Mouse (Mus musculus): ENCODE results near the gene Atrnl1.
A peak's percentile ranks its signal among the peaks of the same experiment; 100 is the strongest.
"Not testable (repeated sequence)": the region's sequence is repeated elsewhere in the genome, so short reads cannot be mapped to it uniquely, and the experiment has no call there.

The Atrnl1 gene

DNA sequence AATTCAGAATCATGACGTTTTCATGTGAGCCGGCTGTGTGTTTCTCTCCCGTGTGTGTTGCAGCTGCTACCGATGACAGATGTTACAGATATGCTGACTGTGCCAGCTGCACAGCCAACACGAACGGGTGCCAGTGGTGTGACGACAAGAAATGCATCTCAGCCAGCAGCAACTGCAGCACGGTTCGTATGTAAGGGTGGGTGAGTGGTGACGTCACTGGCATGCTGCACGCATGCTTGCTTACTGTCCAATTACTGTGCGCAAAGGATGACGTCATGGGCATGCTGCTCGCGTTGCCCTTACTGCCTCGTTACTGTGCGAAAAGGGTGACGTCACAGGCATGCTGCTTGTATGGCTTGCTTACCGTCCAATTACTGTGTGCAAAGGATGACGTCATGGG lies 75.8 kb downstream of the Atrnl1 start:
- DNase-seq (ENCODE audit: low spot score in 2 of 2): no peak

- DNase-seq (ENCODE audit: low spot score in 2 of 2): no peak
Measured at GRCm38 (mm10) chr19:57692566-57692965, 81.7 kb downstream of the Atrnl1 start.

- not testable (repeated sequence) for DNase-seq (ENCODE audit: low spot score in 2 of 2)
Measured at GRCm38 (mm10) chr19:57696781-57697180, 85.9 kb downstream of the Atrnl1 start.

- no peak for DNase-seq (ENCODE audit: low spot score in 2 of 2)
Measured at GRCm38 (mm10) chr19:57713138-57713537, 102.3 kb downstream of the Atrnl1 start.

GRCm38 (mm10) chr19:57724920-57725319 lies 114.1 kb downstream of the Atrnl1 start:
- DNase-seq (ENCODE audit: low spot score in 2 of 2): peak; percentile 11 to 42

GRCm38 (mm10) chr19:57725326-57725725 lies 114.5 kb downstream of the Atrnl1 start:
- DNase-seq (ENCODE audit: low spot score in 2 of 2): no peak

- DNase-seq (ENCODE audit: low spot score in 2 of 2): no peak
Measured at GRCm38 (mm10) chr19:57727009-57727408, 116.2 kb downstream of the Atrnl1 start.

DNA sequence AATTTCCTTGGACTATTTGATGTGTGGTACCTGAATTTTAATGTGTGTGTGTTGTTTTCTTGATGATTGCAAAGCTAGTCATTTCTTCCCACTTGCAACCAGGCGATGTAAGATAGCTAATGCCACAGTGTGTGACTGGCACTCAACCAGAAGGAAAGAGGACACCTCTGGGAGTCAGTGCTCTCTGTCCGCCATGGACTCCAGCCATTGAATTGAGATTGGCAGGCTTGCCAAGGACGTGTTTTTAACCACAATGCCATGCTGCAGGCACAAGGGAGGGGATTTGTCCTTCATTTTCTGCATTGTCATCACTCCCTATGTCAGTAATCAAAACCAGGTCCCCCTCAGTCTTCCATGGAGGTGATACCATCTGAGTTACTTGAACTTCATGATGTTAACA lies 126.6 kb downstream of the Atrnl1 start:
- DNase-seq (ENCODE audit: low spot score in 2 of 2): no peak

- no peak for DNase-seq (ENCODE audit: low spot score in 2 of 2)
Measured at GRCm38 (mm10) chr19:57745579-57745978, 134.7 kb downstream of the Atrnl1 start.

DNA sequence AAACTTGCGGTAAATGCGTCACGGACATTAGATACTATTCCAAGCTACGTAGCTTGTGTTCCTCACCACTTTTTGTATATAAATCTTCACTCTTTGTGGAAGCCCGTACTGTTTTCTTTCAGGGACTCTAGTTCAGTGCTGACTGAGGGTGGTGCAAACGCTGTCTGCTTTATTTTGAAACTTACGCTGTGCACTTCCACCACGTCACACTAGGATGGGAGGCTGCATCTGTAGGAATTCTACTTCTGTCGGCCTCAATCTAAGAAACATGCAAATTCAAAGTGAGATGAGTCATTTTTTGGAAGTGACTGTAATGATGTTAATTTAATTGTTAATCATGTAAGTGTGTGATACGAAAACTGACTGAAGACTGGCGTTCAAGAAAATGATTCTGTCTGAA lies 135.7 kb downstream of the Atrnl1 start:
- DNase-seq (ENCODE audit: low spot score in 2 of 2): no peak

DNA sequence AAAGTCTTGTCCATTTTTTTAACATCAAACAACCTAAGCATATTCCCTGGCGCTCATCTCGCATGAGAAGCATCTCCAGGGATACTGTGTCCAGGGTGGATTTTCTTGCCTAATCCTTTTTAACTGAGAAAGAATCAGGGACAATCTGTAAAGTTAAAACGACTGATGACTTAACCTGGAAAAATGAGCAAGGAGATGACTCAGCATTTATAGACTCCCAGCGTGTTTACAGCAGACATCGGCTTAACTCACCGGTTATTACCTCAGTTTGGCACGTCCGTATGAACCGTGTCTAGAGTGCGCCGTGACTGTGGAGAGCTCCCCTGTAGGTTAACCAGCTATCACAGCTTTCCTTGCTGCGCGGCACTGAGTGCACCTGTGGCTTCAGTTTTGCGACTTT lies 141.4 kb downstream of the Atrnl1 start:
- DNase-seq (ENCODE audit: low spot score in 2 of 2): no peak

DNA sequence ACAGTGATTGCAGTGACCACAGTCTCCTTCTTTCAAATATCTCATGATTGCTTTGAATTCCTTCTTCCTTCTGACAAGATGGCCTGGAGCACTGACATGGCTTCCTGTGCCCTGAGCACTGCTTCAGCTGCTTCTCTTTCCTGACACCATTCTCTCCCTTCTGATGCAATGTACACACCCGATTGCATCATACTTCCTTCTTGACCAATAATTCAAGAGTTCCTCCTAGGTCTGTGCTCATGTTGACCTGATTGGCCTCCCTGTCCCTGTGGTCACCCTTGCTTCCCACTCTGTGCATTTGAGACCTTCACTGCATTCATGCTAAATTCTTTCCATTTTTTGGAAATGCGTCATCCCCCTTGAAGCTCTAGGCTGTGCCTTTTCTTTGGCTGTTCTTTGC lies 151.7 kb downstream of the Atrnl1 start:
- no peak for DNase-seq (ENCODE audit: low spot score in 2 of 2)

GRCm38 (mm10) chr19:57764576-57765371 lies 153.9 kb downstream of the Atrnl1 start:
- DNase-seq (ENCODE audit: low spot score in 2 of 2): no peak

DNA sequence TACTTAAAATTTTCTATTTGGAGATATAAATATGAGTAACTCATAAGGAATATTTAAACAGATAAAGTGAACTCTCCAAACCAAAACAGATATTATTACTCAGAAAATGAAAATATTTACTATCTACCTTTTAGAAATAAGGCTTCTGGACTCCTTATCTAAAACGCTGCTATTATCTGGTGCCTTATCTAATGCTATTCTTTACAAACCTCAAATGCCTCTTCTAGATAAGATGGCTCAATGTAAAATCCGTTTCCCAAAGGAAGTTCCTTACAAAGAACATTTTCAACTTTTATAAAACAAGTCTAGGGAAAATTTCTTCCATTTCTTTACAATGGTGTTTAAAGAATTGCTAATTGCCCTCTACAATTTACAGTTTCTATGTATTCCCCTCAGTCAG lies 156.2 kb downstream of the Atrnl1 start:
- no peak for DNase-seq (ENCODE audit: low spot score in 2 of 2)

GRCm38 (mm10) chr19:57768661-57769060 lies 157.8 kb downstream of the Atrnl1 start:
- DNase-seq (ENCODE audit: low spot score in 2 of 2): no peak

- no peak for DNase-seq (ENCODE audit: low spot score in 2 of 2)
Measured at GRCm38 (mm10) chr19:57782366-57783089, 171.7 kb downstream of the Atrnl1 start.

DNA sequence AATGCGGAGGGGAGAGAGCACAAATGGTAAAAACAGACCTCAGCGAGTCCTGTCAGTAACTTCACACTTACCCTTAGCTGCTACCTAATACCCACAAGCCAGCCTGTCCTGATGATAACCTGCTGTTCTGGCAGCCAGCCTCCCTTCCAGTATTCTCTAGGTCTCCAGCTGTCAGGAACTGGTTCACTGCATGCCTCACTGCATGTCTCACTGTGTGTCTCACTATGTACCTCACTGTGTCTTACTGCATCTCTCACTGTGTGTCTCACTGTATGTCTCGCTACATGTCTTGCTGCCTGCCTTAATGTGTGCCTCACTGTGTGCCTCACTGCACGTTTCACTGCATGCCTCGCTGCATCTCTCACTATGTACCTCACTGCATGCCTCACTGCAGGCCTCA lies 175.9 kb downstream of the Atrnl1 start:
- no peak for DNase-seq (ENCODE audit: low spot score in 2 of 2)

GRCm38 (mm10) chr19:57802207-57802606 lies 191.4 kb downstream of the Atrnl1 start:
- DNase-seq (ENCODE audit: low spot score in 2 of 2): no peak

DNA sequence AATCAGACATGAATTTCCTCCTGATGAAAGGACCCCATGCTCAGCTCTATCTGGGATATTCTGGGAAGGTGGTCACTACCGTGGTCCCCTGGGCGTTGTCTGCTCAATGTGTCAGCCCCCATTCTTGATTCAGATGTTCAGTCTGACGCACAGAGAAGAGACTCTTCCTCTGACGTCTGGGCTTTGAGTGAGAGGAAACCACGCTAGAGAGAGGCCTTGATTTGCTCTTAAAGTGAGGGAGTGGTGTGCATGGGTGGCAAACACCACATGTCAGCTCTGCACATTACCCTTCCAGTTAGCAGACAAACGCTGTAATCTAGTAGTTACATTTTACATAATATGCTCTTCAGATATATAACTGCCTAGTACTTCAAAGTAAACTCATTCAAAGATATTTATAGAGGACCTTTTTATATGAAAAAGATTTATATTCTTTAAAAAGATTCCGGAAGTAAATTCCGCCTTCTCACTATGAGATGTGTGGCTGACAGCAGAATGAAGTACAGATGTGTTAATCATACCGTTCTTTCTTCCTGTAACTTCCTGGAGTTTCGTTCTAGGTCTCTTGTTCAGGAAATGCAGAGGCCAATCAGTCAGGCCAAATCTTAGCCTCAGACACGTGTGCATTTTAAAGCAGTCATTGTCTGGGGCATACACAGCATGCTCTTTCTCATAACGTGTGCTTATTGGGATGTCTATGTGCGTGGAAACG lies 192.1 kb downstream of the Atrnl1 start:
- no peak for DNase-seq (ENCODE audit: low spot score in 2 of 2)

GRCm38 (mm10) chr19:57803483-57803820 lies 192.6 kb downstream of the Atrnl1 start:
- DNase-seq (ENCODE audit: low spot score in 2 of 2): no peak

DNA sequence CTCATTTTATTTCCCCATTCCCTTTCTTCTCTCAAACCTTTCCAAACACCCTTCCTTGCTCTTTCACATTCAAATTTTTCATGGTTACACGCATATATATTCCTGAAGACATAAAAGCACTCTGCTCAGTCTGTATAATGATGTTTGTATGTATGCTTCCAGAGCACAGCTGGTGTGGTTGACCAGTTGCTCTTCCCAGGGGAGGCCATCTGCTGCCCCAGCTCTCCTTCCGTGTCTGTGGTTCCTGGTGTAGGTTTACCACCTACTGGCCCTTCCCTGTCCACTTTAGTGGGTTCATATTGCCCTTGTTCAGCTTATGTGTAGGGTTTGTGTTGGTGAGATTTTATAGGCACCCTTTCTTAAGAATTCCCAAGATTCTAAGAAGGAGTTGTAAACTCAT lies 197.5 kb downstream of the Atrnl1 start:
- DNase-seq (ENCODE audit: low spot score in 2 of 2): no peak

DNA sequence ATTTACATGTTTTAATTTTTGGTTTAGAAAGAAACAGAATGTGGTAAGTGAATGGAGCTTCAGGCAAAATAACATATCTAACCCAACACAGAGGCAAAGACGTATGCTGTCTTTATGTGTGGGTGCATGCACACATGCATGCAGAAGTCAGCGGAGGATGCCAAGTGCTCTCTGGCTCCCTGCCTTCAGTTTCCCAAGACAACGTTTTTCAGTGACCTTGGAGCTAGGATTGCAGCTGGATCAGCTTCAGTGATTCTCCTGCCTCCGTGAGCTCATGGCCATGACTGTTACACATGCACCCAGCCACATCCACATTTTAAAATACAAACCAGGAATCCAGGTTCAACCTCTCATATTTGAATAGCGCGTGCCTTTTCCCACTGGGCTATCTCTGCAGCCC lies 203.5 kb downstream of the Atrnl1 start:
- DNase-seq (ENCODE audit: low spot score in 2 of 2): no peak

Data from urinary bladder, adult 18-20 months (tissue).